ENCODE assay signal across 8 mouse cellular contexts in genomic region chr8:122444058-122444748, GRCm38 (mm10). TPM values are rescaled to one million over a fixed set of nuclear protein-coding genes. Genes with fewer than 3 reads are reported as not detected.
DNase-seq lines count a peak whose midpoint lies in the region; ATAC-seq and TF ChIP-seq lines count a peak whose summit lies in the region.

No protein-coding gene starts in this region.

- H3K4me2 ChIP-seq in heart, embryonic 12.5 days, result peak overlapping the region; percentile 96
- H3K4me2 ChIP-seq in kidney, postnatal 0 days (ENCODE audit: low read length), result peak overlapping the region; percentile 96

- H3K79me3 ChIP-seq in C2C12 (ENCODE audit: low read depth), result no peaks in the 10 kb centered on the region

- no peak for TF ChIP-seq CTCF in C2C12 (IDR thresholded peaks at IDR 0.05; ENCODE audit: control insufficient read depth, insufficient read depth, insufficient read length)
- no peak for TF ChIP-seq CTCF in bone marrow macrophage, adult 2 months (IDR thresholded peaks at IDR 0.05; ENCODE audit: low read depth, low read length)
- TF ChIP-seq CTCF in kidney, postnatal 0 days (IDR thresholded peaks at IDR 0.05; ENCODE audit: low read depth), result no peak
- no peak for TF ChIP-seq CTCF in liver, adult 2 months (IDR thresholded peaks at IDR 0.05; ENCODE audit: low read depth, low read length)

- WGBS in heart, embryonic 12.5 days, result 11% methylated on average over 19 of the region's 19 CpGs
- 6% methylated on average over 19 of the region's 19 CpGs for WGBS in kidney, postnatal 0 days
- under 1% methylated on average over 19 of the region's 19 CpGs for WGBS in liver, adult 2 months

- H3K79me2 ChIP-seq in C2C12 (ENCODE audit: control insufficient read depth, insufficient read depth), result no peaks in the 10 kb centered on the region
- no peaks in the 10 kb centered on the region for H3K79me2 ChIP-seq in liver, adult 2 months (ENCODE audit: control insufficient read depth, insufficient read depth, low read length)

- peak; percentile 76 for DNase-seq in kidney, postnatal 0 days (ENCODE audit: low spot score)
- peak; percentile 90 for DNase-seq in liver, adult 2 months (ENCODE audit: extremely low read depth, low read depth, low spot score)
- DNase-seq in splenic B cell, adult 2 months (ENCODE audit: low read depth, low spot score), result peak; percentile 66

- no peaks in the 10 kb centered on the region for H3K36me3 ChIP-seq in C2C12 (ENCODE audit: control insufficient read depth, insufficient read depth)
- H3K36me3 ChIP-seq in erythroblast, embryonic 14.5 days (ENCODE audit: control insufficient read depth), result peaks cover 10% of the 10 kb centered on the region
- peaks cover 8% of the 10 kb centered on the region for H3K36me3 ChIP-seq in heart, embryonic 12.5 days
- no peaks in the 10 kb centered on the region for H3K36me3 ChIP-seq in kidney, postnatal 0 days (ENCODE audit: insufficient read depth, low read length)
- H3K36me3 ChIP-seq in liver, adult 2 months (ENCODE audit: control insufficient read depth, insufficient read depth, low read length), result no peaks in the 10 kb centered on the region
- H3K36me3 ChIP-seq in splenic B cell, adult 2 months (ENCODE audit: control insufficient read depth, insufficient read depth, low read length, poor library complexity, severe bottlenecking), result no peaks in the 10 kb centered on the region; the same call in 1 of the 2 replicates

- ATAC-seq in heart, embryonic 12.5 days (ENCODE audit: insufficient number of reproducible peaks, low FRiP score), result peak; percentile 30
- no peak; the same call in 1 of the 2 replicates for ATAC-seq in kidney, postnatal 0 days (replicated peaks; ENCODE audit: low FRiP score, low read depth)
- peak; percentile 62 for ATAC-seq in monocyte, adult 5-6 weeks (replicated peaks; ENCODE audit: insufficient number of reproducible peaks, low FRiP score, low TSS enrichment, poor library complexity, severe bottlenecking)

- H3K4me1 ChIP-seq in bone marrow macrophage, adult 2 months (ENCODE audit: control insufficient read depth, insufficient read depth, low read length), result peaks cover 6% of the 10 kb centered on the region; the same call in 1 of the 2 replicates
- H3K4me1 ChIP-seq in erythroblast, embryonic 14.5 days (ENCODE audit: control insufficient read depth), result peaks cover 30% of the 10 kb centered on the region
- peaks cover 27% of the 10 kb centered on the region for H3K4me1 ChIP-seq in heart, embryonic 12.5 days (replicated peaks)
- H3K4me1 ChIP-seq in kidney, postnatal 0 days (replicated peaks; ENCODE audit: insufficient read depth, low read length), result 0 out of 2 replicates have a peak, but pooled peaks cover 7% of the 10 kb centered on the region
- H3K4me1 ChIP-seq in liver, adult 2 months (ENCODE audit: control insufficient read depth, insufficient read depth, low read length), result peaks cover 5% of the 10 kb centered on the region

- no peak for TF ChIP-seq POLR2A in bone marrow macrophage, adult 2 months (IDR thresholded peaks at IDR 0.05; ENCODE audit: borderline replicate concordance, low read depth, low read length)
- no peak for TF ChIP-seq POLR2A in liver, adult 2 months (IDR thresholded peaks at IDR 0.05; ENCODE audit: extremely low read depth, insufficient read depth, low read length)

- H3K27ac ChIP-seq in bone marrow macrophage, adult 2 months (ENCODE audit: insufficient read depth, low read depth, low read length), result peak overlapping the region; percentile 76
- H3K27ac ChIP-seq in heart, embryonic 12.5 days (ENCODE audit: poor library complexity, severe bottlenecking), result peak overlapping the region; percentile 93
- H3K27ac ChIP-seq in kidney, postnatal 0 days, result peak overlapping the region; percentile 92
- peak overlapping the region; percentile 75 for H3K27ac ChIP-seq in liver, adult 2 months (replicated peaks; ENCODE audit: insufficient read depth, low read depth, low read length)

- peak overlapping the region; percentile 44 for H3ac ChIP-seq in C2C12 (ENCODE audit: control insufficient read depth, insufficient read length, low read depth)

- H3K27me3 ChIP-seq in C2C12 (ENCODE audit: control insufficient read depth, insufficient read depth, insufficient read length), result peaks cover 7% of the 10 kb centered on the region
- H3K27me3 ChIP-seq in erythroblast, embryonic 14.5 days (ENCODE audit: control insufficient read depth), result peaks cover 9% of the 10 kb centered on the region
- H3K27me3 ChIP-seq in heart, embryonic 12.5 days (replicated peaks), result no peaks in the 10 kb centered on the region
- no peaks in the 10 kb centered on the region for H3K27me3 ChIP-seq in kidney, postnatal 0 days (ENCODE audit: insufficient read depth, low read length)
- H3K27me3 ChIP-seq in liver, adult 2 months (ENCODE audit: control insufficient read depth, insufficient read depth, low read length), result no peaks in the 10 kb centered on the region
- no peaks in the 10 kb centered on the region for H3K27me3 ChIP-seq in splenic B cell, adult 2 months (ENCODE audit: control insufficient read depth, insufficient read depth, low read length, poor library complexity, severe bottlenecking)

- H3K4me3 ChIP-seq in C2C12 (ENCODE audit: insufficient read depth, poor library complexity, severe bottlenecking), result peak overlapping the region; percentile 32
- H3K4me3 ChIP-seq in bone marrow macrophage, adult 2 months (ENCODE audit: insufficient read depth, low read length), result peak overlapping the region; percentile 62
- peak overlapping the region; percentile 71 for H3K4me3 ChIP-seq in erythroblast, embryonic 14.5 days (replicated peaks)
- peak overlapping the region; percentile 72 for H3K4me3 ChIP-seq in heart, embryonic 12.5 days
- H3K4me3 ChIP-seq in kidney, postnatal 0 days (replicated peaks; ENCODE audit: low read depth, low read length), result peak overlapping the region; percentile 53
- H3K4me3 ChIP-seq in liver, adult 2 months (ENCODE audit: insufficient read depth, low read depth, low read length), result peak overlapping the region; percentile 51

- peaks cover 3% of the 10 kb centered on the region for H3K9me3 ChIP-seq in erythroblast, embryonic 14.5 days (ENCODE audit: control insufficient read depth, low read length)
- no peaks in the 10 kb centered on the region for H3K9me3 ChIP-seq in heart, embryonic 12.5 days (replicated peaks)
- H3K9me3 ChIP-seq in kidney, postnatal 0 days (replicated peaks; ENCODE audit: low read length), result no peaks in the 10 kb centered on the region

- H3K9ac ChIP-seq in heart, embryonic 12.5 days, result peak overlapping the region; percentile 76
- H3K9ac ChIP-seq in kidney, postnatal 0 days (ENCODE audit: low read depth, low read length), result peak overlapping the region; percentile 60
- H3K9ac ChIP-seq in liver, adult 2 months (ENCODE audit: low read depth, low read length), result 0 out of 2 replicates have a peak overlapping the region, but pooled peaks have one; percentile 11

RNA-seq across cellular contexts. Expression of gene Mvd, which starts 1.0 kb away (rescaled TPM):
- 38.3 TPM for polyA plus RNA-seq in C2C12 (2012; fragmentation: generic; extraction: Trizol)
- 9.6 and 12.3 TPM in 2 replicates for polyA plus RNA-seq in bone marrow macrophage, adult 2 months (2012; ENCODE audit: insufficient read depth, insufficient read length, missing spikeins)
- polyA plus RNA-seq in erythroblast, embryonic 14.5 days (2012), result 0.17 and 0.19 TPM in 2 replicates
- 22.8 and 24.1 TPM in 2 replicates for polyA plus RNA-seq in heart, embryonic 12.5 days (2016; fragmentation: Nextera tagmentation; extraction: Ambion mirVana)
- 31.2 and 36.3 TPM in 2 replicates for polyA plus RNA-seq in kidney, postnatal 0 days (2015; fragmentation: Nextera tagmentation; extraction: Ambion mirVana)
- 15.3 and 20.9 TPM in 2 replicates for total RNA-seq in liver, adult 2 months (2014; rRNA removed)
- 68.7 and 71.4 TPM in 2 replicates for polyA plus RNA-seq in liver, adult 2 months (2012; rRNA removed)
- total RNA-seq in monocyte, adult 5-6 weeks (2017), result 4.5 to 9.2 TPM (median 8.8 TPM) in 3 replicates

RNA-seq across cellular contexts. Expression of gene Cyba, which starts 11.5 kb away (rescaled TPM):
- not detected for polyA plus RNA-seq in C2C12 (2012; fragmentation: generic; extraction: Trizol)
- polyA plus RNA-seq in bone marrow macrophage, adult 2 months (2012; ENCODE audit: insufficient read depth, insufficient read length, missing spikeins), result 973 and 1,035 TPM in 2 replicates
- 5.9 and 9.0 TPM in 2 replicates for polyA plus RNA-seq in erythroblast, embryonic 14.5 days (2012)
- polyA plus RNA-seq in heart, embryonic 12.5 days (2016; fragmentation: Nextera tagmentation; extraction: Ambion mirVana), result 175 and 182 TPM in 2 replicates
- 647 and 704 TPM in 2 replicates for polyA plus RNA-seq in kidney, postnatal 0 days (2015; fragmentation: Nextera tagmentation; extraction: Ambion mirVana)
- 13.9 and 23.4 TPM in 2 replicates for total RNA-seq in liver, adult 2 months (2014; rRNA removed)
- polyA plus RNA-seq in liver, adult 2 months (2012; rRNA removed), result 24.4 and 34.2 TPM in 2 replicates
- 340 to 389 TPM (median 367 TPM) in 3 replicates for total RNA-seq in monocyte, adult 5-6 weeks (2017)

RNA-seq across cellular contexts. Expression of gene Snai3, which starts 16.3 kb away (rescaled TPM):
- polyA plus RNA-seq in C2C12 (2012; fragmentation: generic; extraction: Trizol), result 0.08 TPM
- not detected in 2 replicates for polyA plus RNA-seq in bone marrow macrophage, adult 2 months (2012; ENCODE audit: insufficient read depth, insufficient read length, missing spikeins)
- polyA plus RNA-seq in erythroblast, embryonic 14.5 days (2012), result not detected in 2 replicates
- 2.1 and 2.3 TPM in 2 replicates for polyA plus RNA-seq in heart, embryonic 12.5 days (2016; fragmentation: Nextera tagmentation; extraction: Ambion mirVana)
- 0.67 and 1.0 TPM in 2 replicates for polyA plus RNA-seq in kidney, postnatal 0 days (2015; fragmentation: Nextera tagmentation; extraction: Ambion mirVana)
- total RNA-seq in liver, adult 2 months (2014; rRNA removed), result not detected in 2 replicates
- 0.44 and 0.46 TPM in 2 replicates for polyA plus RNA-seq in liver, adult 2 months (2012; rRNA removed)
- 1.6 TPM in 1 of 3 replicates, not detected in the others for total RNA-seq in monocyte, adult 5-6 weeks (2017)

RNA-seq across cellular contexts. Expression of gene Il17c, which starts 22.4 kb away (rescaled TPM):
- polyA plus RNA-seq in C2C12 (2012; fragmentation: generic; extraction: Trizol), result 0.12 TPM
- polyA plus RNA-seq in bone marrow macrophage, adult 2 months (2012; ENCODE audit: insufficient read depth, insufficient read length, missing spikeins), result not detected in 2 replicates
- polyA plus RNA-seq in erythroblast, embryonic 14.5 days (2012), result not detected in 2 replicates
- polyA plus RNA-seq in heart, embryonic 12.5 days (2016; fragmentation: Nextera tagmentation; extraction: Ambion mirVana), result not detected in 2 replicates
- not detected in 2 replicates for polyA plus RNA-seq in kidney, postnatal 0 days (2015; fragmentation: Nextera tagmentation; extraction: Ambion mirVana)
- total RNA-seq in liver, adult 2 months (2014; rRNA removed), result not detected in 2 replicates
- polyA plus RNA-seq in liver, adult 2 months (2012; rRNA removed), result not detected in 2 replicates
- total RNA-seq in monocyte, adult 5-6 weeks (2017), result not detected in 3 replicates

RNA-seq across cellular contexts. Expression of gene Rnf166, which starts 31.7 kb away (rescaled TPM):
- polyA plus RNA-seq in C2C12 (2012; fragmentation: generic; extraction: Trizol), result 22.7 TPM
- 62.2 and 68.2 TPM in 2 replicates for polyA plus RNA-seq in bone marrow macrophage, adult 2 months (2012; ENCODE audit: insufficient read depth, insufficient read length, missing spikeins)
- polyA plus RNA-seq in erythroblast, embryonic 14.5 days (2012), result 1.7 and 1.8 TPM in 2 replicates
- polyA plus RNA-seq in heart, embryonic 12.5 days (2016; fragmentation: Nextera tagmentation; extraction: Ambion mirVana), result 33.7 and 39.7 TPM in 2 replicates
- polyA plus RNA-seq in kidney, postnatal 0 days (2015; fragmentation: Nextera tagmentation; extraction: Ambion mirVana), result 44.0 and 44.5 TPM in 2 replicates
- 5.3 and 6.8 TPM in 2 replicates for total RNA-seq in liver, adult 2 months (2014; rRNA removed)
- 22.8 and 24.2 TPM in 2 replicates for polyA plus RNA-seq in liver, adult 2 months (2012; rRNA removed)
- total RNA-seq in monocyte, adult 5-6 weeks (2017), result 96.0 to 108 TPM (median 106 TPM) in 3 replicates

Comparison
In these comparisons a context has a peak if more than half of its experiments do, and no peak if none do; other contexts are left out.
1. H3K9ac ChIP-seq: peak in every context shown above with its lines; median percentile 76 in heart, embryonic 12.5 days; 60 in kidney, postnatal 0 days; 11 in liver, adult 2 months.